Mouse (Mus musculus): Measurements from ENCODE around the gene Akap3. TPM values are rescaled to one million over a fixed set of nuclear protein-coding genes. Genes with fewer than 3 reads are reported as not detected.

Gene Akap3
- not detected for total RNA-seq (2021)

DNA sequence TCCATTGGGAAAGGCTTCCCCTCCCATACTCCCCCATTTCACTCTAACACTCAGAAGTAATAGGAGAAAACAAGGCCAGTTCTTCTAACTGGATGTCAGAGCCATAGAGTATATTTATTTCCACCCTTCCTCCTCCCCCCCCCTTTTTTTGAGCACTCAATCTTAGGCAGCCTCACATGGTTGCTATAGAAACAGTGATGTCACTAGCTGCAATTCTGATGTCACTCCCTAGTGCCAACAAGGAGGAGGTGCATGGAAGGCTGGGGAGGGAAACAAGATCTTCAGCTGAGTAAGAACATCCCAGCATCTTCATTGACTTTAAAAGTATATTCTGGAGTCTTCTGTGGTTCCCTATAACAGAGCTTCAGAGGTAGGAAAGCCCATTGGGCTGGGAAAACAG, at the start of gene Akap3:
Gene Akap3, plus strand, starts transcription at position 218 of the 400 bp plus-strand sequence.
- DNase-seq (ENCODE audit: low spot score): no peak
- intact Hi-C loops (cut with DNase I): no loop called here

DNA sequence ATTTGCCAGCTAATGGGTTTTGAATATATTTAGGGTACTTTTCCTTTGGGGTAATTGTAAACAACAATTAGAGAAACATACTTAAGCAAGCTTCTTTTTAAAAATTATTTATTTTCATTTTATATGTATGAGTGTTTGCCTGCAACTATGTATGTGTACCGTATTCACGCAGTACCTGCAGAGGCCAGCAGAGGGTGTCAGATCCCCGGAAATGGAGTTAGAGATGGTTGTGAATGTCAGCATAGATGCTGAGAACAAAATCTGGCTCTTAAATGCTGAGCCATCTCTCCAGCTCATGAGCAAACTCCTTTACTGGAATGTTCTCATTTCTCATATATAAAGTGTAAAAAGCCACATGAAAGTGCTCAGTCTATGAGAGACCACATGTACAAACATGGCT, 46.1 kb upstream of the Akap3 start:
- intact Hi-C loops (cut with DNase I): no loop called here
- no peak for DNase-seq (ENCODE audit: low spot score)

DNA sequence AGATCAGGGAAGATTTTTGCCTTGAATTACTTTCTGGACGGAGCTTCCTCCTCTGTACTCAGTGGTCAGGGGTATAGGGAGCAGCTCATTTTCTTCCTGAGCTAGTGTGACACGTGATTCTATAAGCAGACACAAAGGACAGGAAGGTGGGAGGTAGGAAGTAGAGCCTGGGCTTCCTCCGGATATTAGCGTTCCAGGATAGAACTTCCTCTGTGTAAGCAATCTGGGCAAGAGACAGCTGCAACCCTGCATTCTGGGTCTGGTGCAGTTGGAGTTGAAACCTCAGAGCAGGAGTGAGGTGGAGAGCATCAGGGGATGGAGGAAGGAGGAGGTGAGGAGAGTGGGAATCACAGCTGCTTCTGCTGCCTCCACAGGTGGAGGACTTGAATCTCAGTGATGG, 44.8 kb upstream of the Akap3 start:
- intact Hi-C loops (cut with DNase I): no loop called here
- no peak for DNase-seq (ENCODE audit: low spot score)

- intact Hi-C loops (cut with DNase I): no loop called here
Observed at GRCm38 (mm10) chr6:126808561-126808960, 44.3 kb upstream of the Akap3 start.

DNA sequence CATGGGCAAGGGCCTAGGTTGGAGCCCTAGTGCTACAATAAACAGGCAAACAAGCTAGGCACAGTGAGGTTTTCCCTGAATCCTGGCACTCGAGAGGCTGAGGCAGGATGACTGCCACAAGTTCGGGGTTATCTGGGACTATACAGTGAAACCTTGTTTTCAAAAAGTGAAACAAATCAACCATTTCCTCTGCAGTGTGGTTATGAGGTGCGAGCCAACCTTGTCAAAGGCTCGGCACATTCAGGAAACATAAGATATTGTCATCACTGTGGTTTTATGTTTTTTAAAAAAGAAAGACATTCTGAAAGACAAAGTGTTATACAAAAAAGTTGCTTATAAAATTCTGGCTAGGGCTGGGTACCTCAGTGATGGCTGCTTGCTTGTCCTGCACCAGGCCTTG, 41.4 kb upstream of the Akap3 start:
- intact Hi-C loops (cut with DNase I): no loop called here
- no peak for DNase-seq (ENCODE audit: low spot score)

More at GRCm38 (mm10) chr6:126808561-126808960, 44.3 kb upstream of the Akap3 start:
- DNase-seq (ENCODE audit: low spot score): no peak

DNA sequence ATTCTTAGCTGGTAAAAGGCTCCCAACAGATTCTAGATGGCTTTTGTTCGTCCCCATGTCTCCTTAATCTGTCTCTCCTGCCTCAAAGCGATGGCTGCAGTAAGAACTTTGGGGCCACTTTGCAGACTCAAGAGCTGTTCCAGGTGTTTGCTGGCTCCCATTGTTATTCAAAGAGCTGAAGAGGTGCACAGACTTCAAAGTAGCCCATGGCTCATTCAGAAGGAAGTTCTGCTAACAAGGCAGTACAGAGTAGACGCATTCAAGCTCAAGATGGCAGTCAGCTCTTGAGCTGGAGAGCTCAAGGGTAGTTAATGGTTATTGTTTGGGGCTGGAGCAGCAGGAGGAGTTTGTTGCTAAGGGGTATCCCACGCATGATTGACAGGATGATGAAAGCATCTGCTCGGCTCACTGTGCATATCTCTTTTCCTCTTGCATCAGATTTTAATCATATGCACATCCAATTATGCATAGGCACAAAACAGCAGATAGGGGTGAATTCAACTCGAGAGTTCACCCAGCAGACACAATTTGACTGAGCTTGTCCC, 37.6 kb upstream of the Akap3 start:
- intact Hi-C loops (cut with DNase I): no loop called here
- DNase-seq (ENCODE audit: low spot score): no peak

- intact Hi-C loops (cut with DNase I): no loop called here
- DNase-seq (ENCODE audit: low spot score): no peak
Observed at GRCm38 (mm10) chr6:126816338-126816737, 36.6 kb upstream of the Akap3 start.

GRCm38 (mm10) chr6:126823087-126823486, 29.8 kb upstream of the Akap3 start:
- intact Hi-C loops (cut with DNase I): no loop called here
- no peak for DNase-seq (ENCODE audit: low spot score)

DNA sequence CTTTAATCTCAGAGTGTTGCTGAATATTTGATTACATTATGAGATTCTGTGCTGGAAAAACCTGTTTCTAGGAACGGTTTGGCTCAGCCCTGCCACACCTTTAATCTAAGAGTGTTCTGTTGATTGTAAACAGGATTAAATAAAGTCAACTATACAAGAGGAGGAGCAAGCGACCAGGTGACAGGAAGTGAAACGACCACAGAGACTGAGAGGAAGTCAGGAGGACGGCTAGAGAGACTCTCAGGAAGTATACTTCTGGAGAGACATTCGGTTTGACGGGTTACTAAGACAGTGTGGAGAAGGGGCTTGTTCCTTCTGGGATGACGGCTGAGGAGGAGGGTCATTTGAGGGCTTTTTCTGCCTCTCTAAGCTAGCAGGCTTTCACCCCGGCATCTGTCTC, 16.3 kb upstream of the Akap3 start:
- intact Hi-C loops (cut with DNase I): no loop called here
- no peak for DNase-seq (ENCODE audit: low spot score)

DNA sequence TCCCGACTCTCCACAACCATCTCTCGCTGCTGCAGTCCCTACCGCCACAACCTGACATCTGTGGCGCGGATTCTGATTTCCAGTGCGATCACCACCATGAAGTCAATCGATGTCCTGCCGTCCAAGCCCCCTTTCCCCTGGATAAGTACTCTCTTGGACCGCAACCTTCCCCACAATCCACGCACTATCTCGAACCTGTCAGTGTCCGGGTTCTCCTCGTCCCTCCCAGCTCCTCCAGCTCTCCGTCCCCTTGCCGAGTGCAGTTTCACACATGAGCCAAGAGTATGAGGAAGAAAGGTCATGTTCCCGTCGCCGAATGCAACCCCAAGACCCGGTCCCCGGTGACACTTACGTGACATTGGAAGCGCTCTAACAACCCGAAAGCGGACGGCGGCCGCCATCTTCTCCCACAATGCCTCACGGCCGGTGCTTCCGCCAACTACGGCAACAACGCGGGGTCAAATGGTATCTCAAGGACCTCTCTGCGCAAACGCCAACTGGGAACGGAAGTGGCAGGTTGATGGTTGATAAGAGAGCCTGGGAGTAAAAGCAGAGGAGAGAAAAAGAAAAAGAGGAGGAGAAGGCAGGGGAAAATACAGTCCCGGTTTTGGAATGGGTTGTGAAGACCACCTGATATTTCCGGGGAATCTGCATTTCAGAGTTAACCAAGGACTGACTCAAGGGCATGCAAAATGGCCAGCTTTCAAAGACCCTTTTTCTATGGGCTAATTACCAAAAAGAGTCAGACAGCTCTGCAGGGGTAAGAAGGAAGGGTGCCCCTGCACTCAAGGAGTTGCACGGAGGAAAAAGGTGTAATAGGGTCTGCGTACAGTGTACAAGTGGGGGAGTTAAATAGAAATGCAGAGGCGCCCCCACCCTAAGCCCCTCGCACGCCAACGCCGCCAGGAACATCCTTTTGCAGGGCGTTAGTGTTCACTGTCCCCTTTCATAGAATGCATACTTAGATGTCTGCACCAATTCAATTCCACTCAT, 3.9 kb upstream of the Akap3 start, which contains the start of gene Ndufa9:
Gene Ndufa9, minus strand, starts transcription at position 425 of the 993 bp plus-strand sequence.
- DNase-seq (ENCODE audit: low spot score): peak; percentile 82
- intact Hi-C loops (cut with DNase I): loop anchor here (5.0 kb wide), 1 partner anchor 88 kb away; the partner anchor contains the start of genes D6Wsu163e and Rad51ap1

DNA sequence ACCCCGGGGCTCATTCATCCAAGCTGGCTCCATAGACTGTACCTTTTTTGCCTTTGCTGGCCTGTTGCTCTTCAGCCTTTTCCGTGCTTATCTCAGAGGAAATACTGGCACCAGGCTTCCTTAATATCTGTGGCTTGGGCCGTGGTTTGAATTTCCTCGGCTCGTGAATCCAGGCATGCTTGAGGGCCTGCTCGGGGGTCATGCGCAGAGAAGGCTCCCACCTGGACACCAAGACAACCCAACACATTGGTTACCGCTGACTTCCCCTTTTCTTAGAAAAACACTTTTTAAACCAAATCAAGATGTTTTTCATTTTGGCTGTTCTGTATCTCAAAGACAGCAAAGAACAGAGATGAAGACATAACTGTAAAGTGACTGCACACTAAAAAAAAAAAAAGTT, 24.2 kb downstream of the Akap3 start:
- no peak for DNase-seq (ENCODE audit: low spot score)
- intact Hi-C loops (cut with DNase I): no loop called here

- intact Hi-C loops (cut with DNase I): no loop called here
- no peak for DNase-seq (ENCODE audit: low spot score)
Observed at GRCm38 (mm10) chr6:126907378-126907777, 54.5 kb downstream of the Akap3 start.

- intact Hi-C loops (cut with DNase I): no loop called here
- no peak for DNase-seq (ENCODE audit: low spot score)
Observed at GRCm38 (mm10) chr6:126907876-126908275, 55.0 kb downstream of the Akap3 start.

GRCm38 (mm10) chr6:126910727-126911126, 57.8 kb downstream of the Akap3 start:
- no peak for DNase-seq (ENCODE audit: low spot score)
- intact Hi-C loops (cut with DNase I): no loop called here

DNA sequence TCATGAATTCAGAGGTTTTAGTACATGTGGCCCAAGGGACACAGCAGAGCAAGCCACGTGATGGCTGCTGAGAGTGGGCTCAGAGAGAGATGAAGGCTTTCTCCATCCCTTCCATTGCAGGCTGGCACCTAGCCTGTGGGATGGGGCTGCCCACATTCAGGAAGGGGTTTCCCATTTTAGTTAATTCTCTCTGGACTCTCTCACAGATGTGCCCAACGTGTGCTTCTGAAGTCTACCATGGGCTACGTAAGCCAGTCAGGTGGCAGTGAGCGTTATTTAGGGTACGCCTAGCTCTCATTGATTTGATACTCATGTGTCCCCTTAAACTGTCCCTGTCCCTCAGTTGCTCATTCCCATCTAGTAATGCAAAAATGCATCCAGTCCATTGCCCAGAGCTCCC, 62.0 kb downstream of the Akap3 start:
- no peak for DNase-seq (ENCODE audit: low spot score)
- intact Hi-C loops (cut with DNase I): no loop called here

GRCm38 (mm10) chr6:126921111-126921881, 68.4 kb downstream of the Akap3 start, which contains the start of gene Dyrk4:
TSS of gene Dyrk4 (minus strand) at chr6:126921839.
- intact Hi-C loops (cut with DNase I): no loop called here
- DNase-seq (ENCODE audit: low spot score): peak; percentile 23

Measured in heart, postnatal 25 days (tissue).